Mouse (Mus musculus) embryonic fibroblast, embryonic 13.5 days (primary cell): ENCODE data around the gene Gjc1.
A peak's percentile ranks its signal among the peaks of the same experiment; 100 is the strongest.

Source experiments
- CTCF ChIP-seq: IDR thresholded peaks from 2 replicates; pipeline ENCODE4 v1.5.1; 2011; ENCODE audit warnings: mild to moderate bottlenecking, control low read depth, low read length, moderate library complexity, borderline replicate concordance; ENCODE audit not compliant: insufficient read depth
- POLR2A ChIP-seq: IDR thresholded peaks from 2 replicates; pipeline ENCODE4 v1.6.1; 2011; ENCODE audit warnings: low read depth, mild to moderate bottlenecking, control low read depth, low read length, moderate library complexity

GRCm38 (mm10) chr11:102819021-102819782 is at the start of gene Gjc1:
- TF ChIP-seq CTCF (no peak), POLR2A (peak; percentile 55)
